Mouse (Mus musculus): Measurements from ENCODE around the gene Rcan1. TPM values are rescaled to one million over a fixed set of nuclear protein-coding genes. Genes with fewer than 3 reads are reported as not detected.
A peak's percentile ranks its signal among the peaks of the same experiment; 100 is the strongest.

The Rcan1 gene
- polyA plus RNA-seq, 1 experiment from 2014 or later = 28.0 TPM

- Histone ChIP-seq H3K4me3 (no peak overlapping the region), H3K36me3 (no peaks in the 10 kb centered on the region), H3K4me1 (peaks cover 31% of the 10 kb centered on the region), H3K9me3 (replicated peaks) (no peaks in the 10 kb centered on the region), H3K27ac (peak overlapping the region; percentile 37; the same call in 1 of the 2 replicates), H3K27me3 (ENCODE audit: low read depth, poor library complexity, severe bottlenecking) (no peaks in the 10 kb centered on the region)
- 77% methylated on average over 13 of the region's 13 CpGs for WGBS
- DNase-seq (ENCODE audit: low spot score) = no peak
Observed at GRCm38 (mm10) chr16:92443644-92444113, 27.0 kb downstream of the Rcan1 start.

GRCm38 (mm10) chr16:92442946-92443345 lies 27.7 kb downstream of the Rcan1 start:
- no peaks in the 10 kb centered on the region for H3K27me3 ChIP-seq (ENCODE audit: low read depth, poor library complexity, severe bottlenecking)
- no peak overlapping the region for H3K27ac ChIP-seq
- H3K4me3 ChIP-seq = no peak overlapping the region
- H3K9me3 ChIP-seq (replicated peaks) = no peaks in the 10 kb centered on the region
- peaks cover 31% of the 10 kb centered on the region for H3K4me1 ChIP-seq
- no peaks in the 10 kb centered on the region for H3K36me3 ChIP-seq
- WGBS = 95% methylated on average over 4 of the region's 4 CpGs
- DNase-seq (ENCODE audit: low spot score) = no peak

- no peak overlapping the region for H3K27ac ChIP-seq
- DNase-seq (ENCODE audit: low spot score) = no peak
- no peaks in the 10 kb centered on the region for H3K27me3 ChIP-seq (ENCODE audit: low read depth, poor library complexity, severe bottlenecking)
- peaks cover 28% of the 10 kb centered on the region for H3K4me1 ChIP-seq
- 93% methylated on average over 11 of the region's 11 CpGs for WGBS
- no peaks in the 10 kb centered on the region for H3K9me3 ChIP-seq (replicated peaks)
- no peak overlapping the region for H3K4me3 ChIP-seq
- H3K36me3 ChIP-seq = no peaks in the 10 kb centered on the region
Observed at GRCm38 (mm10) chr16:92442150-92442549, 28.5 kb downstream of the Rcan1 start.

- no peaks in the 10 kb centered on the region for H3K36me3 ChIP-seq
- WGBS = 77% methylated on average over 3 of the region's 3 CpGs
- DNase-seq (ENCODE audit: low spot score) = no peak
- peaks cover 28% of the 10 kb centered on the region for H3K4me1 ChIP-seq
- no peaks in the 10 kb centered on the region for H3K27me3 ChIP-seq (ENCODE audit: low read depth, poor library complexity, severe bottlenecking)
- H3K27ac ChIP-seq = no peak overlapping the region
- H3K4me3 ChIP-seq = no peak overlapping the region
- H3K9me3 ChIP-seq (replicated peaks) = no peaks in the 10 kb centered on the region
Observed at GRCm38 (mm10) chr16:92441203-92441602, 29.5 kb downstream of the Rcan1 start.

GRCm38 (mm10) chr16:92440229-92440628 lies 30.4 kb downstream of the Rcan1 start:
- no peaks in the 10 kb centered on the region for H3K9me3 ChIP-seq (replicated peaks)
- no peak overlapping the region for H3K4me3 ChIP-seq
- H3K36me3 ChIP-seq = no peaks in the 10 kb centered on the region
- H3K4me1 ChIP-seq = peaks cover 27% of the 10 kb centered on the region
- H3K27ac ChIP-seq = no peak overlapping the region
- H3K27me3 ChIP-seq (ENCODE audit: low read depth, poor library complexity, severe bottlenecking) = no peaks in the 10 kb centered on the region
- 81% methylated on average over 8 of the region's 8 CpGs for WGBS
- DNase-seq (ENCODE audit: low spot score) = no peak

- Histone ChIP-seq H3K27ac (no peak overlapping the region), H3K4me3 (no peak overlapping the region), H3K9me3 (replicated peaks) (no peaks in the 10 kb centered on the region), H3K36me3 (0 out of 2 replicates have a peak, but pooled peaks cover under 1% of the 10 kb centered on the region), H3K27me3 (ENCODE audit: low read depth, poor library complexity, severe bottlenecking) (no peaks in the 10 kb centered on the region), H3K4me1 (peaks cover 23% of the 10 kb centered on the region)
- WGBS = 79% methylated on average over 2 of the region's 2 CpGs
- DNase-seq (ENCODE audit: low spot score) = no peak
Observed at GRCm38 (mm10) chr16:92439775-92440174, 30.9 kb downstream of the Rcan1 start.

- DNase-seq (ENCODE audit: low spot score) = no peak
- no peak overlapping the region for H3K27ac ChIP-seq
- WGBS = 88% methylated on average over 18 of the region's 18 CpGs
- H3K27me3 ChIP-seq (ENCODE audit: low read depth, poor library complexity, severe bottlenecking) = no peaks in the 10 kb centered on the region
- peaks cover 7% of the 10 kb centered on the region; the same call in 1 of the 2 replicates for H3K4me1 ChIP-seq
- H3K36me3 ChIP-seq = peaks cover 12% of the 10 kb centered on the region; the same call in 1 of the 2 replicates
- no peaks in the 10 kb centered on the region for H3K9me3 ChIP-seq (replicated peaks)
- H3K4me3 ChIP-seq = no peak overlapping the region
Observed at GRCm38 (mm10) chr16:92435431-92435985, 35.2 kb downstream of the Rcan1 start.

- Histone ChIP-seq H3K9me3 (replicated peaks) (no peaks in the 10 kb centered on the region), H3K4me1 (peaks cover 13% of the 10 kb centered on the region), H3K36me3 (peaks cover 12% of the 10 kb centered on the region; the same call in 1 of the 2 replicates), H3K4me3 (no peak overlapping the region), H3K27ac (no peak overlapping the region), H3K27me3 (ENCODE audit: low read depth, poor library complexity, severe bottlenecking) (no peaks in the 10 kb centered on the region)
- DNase-seq (ENCODE audit: low spot score) = no peak
- 91% methylated on average over 3 of the region's 3 CpGs for WGBS
Observed at GRCm38 (mm10) chr16:92433176-92433575, 37.5 kb downstream of the Rcan1 start.

- H3K27ac ChIP-seq = no peak overlapping the region
- no peak overlapping the region for H3K4me3 ChIP-seq
- peaks cover 22% of the 10 kb centered on the region for H3K4me1 ChIP-seq
- no peaks in the 10 kb centered on the region for H3K9me3 ChIP-seq (replicated peaks)
- 94% methylated on average over 8 of the region's 8 CpGs for WGBS
- no peaks in the 10 kb centered on the region for H3K27me3 ChIP-seq (ENCODE audit: low read depth, poor library complexity, severe bottlenecking)
- H3K36me3 ChIP-seq = peaks cover 12% of the 10 kb centered on the region; the same call in 1 of the 2 replicates
- DNase-seq (ENCODE audit: low spot score) = no peak
Observed at GRCm38 (mm10) chr16:92430731-92431130, 39.9 kb downstream of the Rcan1 start.

GRCm38 (mm10) chr16:92428197-92428950 lies 42.3 kb downstream of the Rcan1 start:
- Histone ChIP-seq H3K9me3 (replicated peaks) (no peaks in the 10 kb centered on the region), H3K27ac (0 out of 2 replicates have a peak overlapping the region, but pooled peaks have one; percentile 42), H3K4me1 (peaks cover 34% of the 10 kb centered on the region), H3K36me3 (peaks cover 7% of the 10 kb centered on the region; the same call in 1 of the 2 replicates), H3K27me3 (ENCODE audit: low read depth, poor library complexity, severe bottlenecking) (no peaks in the 10 kb centered on the region), H3K4me3 (no peak overlapping the region)
- 77% methylated on average over 19 of the region's 19 CpGs for WGBS
- no peak for DNase-seq (ENCODE audit: low spot score)

GRCm38 (mm10) chr16:92426708-92427107 lies 44.0 kb downstream of the Rcan1 start:
- no peak overlapping the region for H3K4me3 ChIP-seq
- peaks cover 6% of the 10 kb centered on the region; the same call in 1 of the 2 replicates for H3K36me3 ChIP-seq
- peaks cover 50% of the 10 kb centered on the region for H3K4me1 ChIP-seq
- H3K27ac ChIP-seq = no peak overlapping the region
- H3K27me3 ChIP-seq (ENCODE audit: low read depth, poor library complexity, severe bottlenecking) = no peaks in the 10 kb centered on the region
- H3K9me3 ChIP-seq (replicated peaks) = no peaks in the 10 kb centered on the region
- no peak for DNase-seq (ENCODE audit: low spot score)
- 69% methylated on average over 6 of the region's 6 CpGs for whole genome bisulfite sequencing

GRCm38 (mm10) chr16:92425875-92426274 lies 44.8 kb downstream of the Rcan1 start:
- H3K9me3 ChIP-seq (replicated peaks) = no peaks in the 10 kb centered on the region
- no peaks in the 10 kb centered on the region for H3K27me3 ChIP-seq (ENCODE audit: low read depth, poor library complexity, severe bottlenecking)
- no peak for DNase-seq (ENCODE audit: low spot score)
- WGBS = 85% methylated on average over 11 of the region's 11 CpGs
- no peak overlapping the region for H3K4me3 ChIP-seq
- peaks cover 57% of the 10 kb centered on the region for H3K4me1 ChIP-seq
- no peak overlapping the region for H3K27ac ChIP-seq
- H3K36me3 ChIP-seq = no peaks in the 10 kb centered on the region

GRCm38 (mm10) chr16:92423363-92423762 lies 47.3 kb downstream of the Rcan1 start:
- Histone ChIP-seq H3K9me3 (replicated peaks) (no peaks in the 10 kb centered on the region), H3K36me3 (no peaks in the 10 kb centered on the region), H3K4me3 (no peak overlapping the region), H3K27ac (peak overlapping the region; percentile 65), H3K4me1 (peaks cover 46% of the 10 kb centered on the region), H3K27me3 (ENCODE audit: low read depth, poor library complexity, severe bottlenecking) (no peaks in the 10 kb centered on the region)
- WGBS = 54% methylated on average over 10 of the region's 10 CpGs
- DNase-seq (ENCODE audit: low spot score) = no peak

Measured in limb, embryonic 10.5 days (tissue).